Mouse (Mus musculus) urinary bladder, adult 18-20 months (tissue): ENCODE data around the gene Veph1.
A peak's percentile ranks its signal among the peaks of the same experiment; 100 is the strongest.

Experiments
- DNase-seq, 2 experiments: peaks; one replicate each; pipeline ENCODE4 v3.0.0; 2022; ENCODE audit warnings: low spot score in 2 of 2, mixed read lengths in 2 of 2

The Veph1 gene

GRCm38 (mm10) chr3:66024220-66024792, 272.3 kb downstream of the Veph1 start:
- DNase-seq = no peak

- no peak for DNase-seq
Observed at GRCm38 (mm10) chr3:66019171-66019570, 277.5 kb downstream of the Veph1 start.

- peak in 1 of 2 experiments; percentile 1 for DNase-seq
Observed at GRCm38 (mm10) chr3:66007632-66008401, 288.8 kb downstream of the Veph1 start.

- no peak for DNase-seq
Observed at GRCm38 (mm10) chr3:66004989-66005388, 291.6 kb downstream of the Veph1 start.

- no peak for DNase-seq
Observed at GRCm38 (mm10) chr3:66004220-66004951, 292.3 kb downstream of the Veph1 start.
